Mouse (Mus musculus): Measurements from ENCODE around the gene Gm45837. TPM values are rescaled to one million over a fixed set of nuclear protein-coding genes. Genes with fewer than 3 reads are reported as not detected.

Gm45837 gene
- polyA plus RNA-seq, 1 experiment from 2014 or later, result 4.0 TPM

MicroRNA genes within 50 kb of the gene (microRNA counts, 519-probe panel; counts per million panel counts)
- microRNA mmu-miR-139-3p (594 counts per million, percentile 2 among the panel's probes with 10 or more counts), microRNA mmu-miR-139-5p (2,430 counts per million, percentile 62 among the panel's probes with 10 or more counts)

Small RNA genes within 50 kb of the gene (microRNA-seq; reads per million reads assigned to microRNA genes)
- 8,865 reads per million, percentile 92 among the genes with 10 or more reads in this experiment for gene Mir139

Other genes starting within 250 kb of the Gm45837 start
- gene Atg16l2, start 108.6 kb upstream of the Gm45837 start, polyA plus RNA-seq (2015; fragmentation: Nextera tagmentation; extraction: Ambion mirVana), result 7.2 and 7.6 TPM in 2 replicates
- 128 and 142 TPM in 2 replicates for gene Stard10, start 93.8 kb upstream of the Gm45837 start, polyA plus RNA-seq (2015; fragmentation: Nextera tagmentation; extraction: Ambion mirVana)
- gene Arap1, start 62.8 kb upstream of the Gm45837 start, polyA plus RNA-seq (2015; fragmentation: Nextera tagmentation; extraction: Ambion mirVana), result 17.3 and 22.5 TPM in 2 replicates
- 14.3 and 14.6 TPM in 2 replicates for gene Pde2a, start 10.8 kb downstream of the Gm45837 start, polyA plus RNA-seq (2015; fragmentation: Nextera tagmentation; extraction: Ambion mirVana)
- gene Art2b, start 174.7 kb downstream of the Gm45837 start, polyA plus RNA-seq (2015; fragmentation: Nextera tagmentation; extraction: Ambion mirVana), result 0.30 and 0.34 TPM in 2 replicates